Mouse (Mus musculus): ENCODE results near the gene Mbd3.

GRCm38 (mm10) chr10:80421208-80421607 is 21.9 kb upstream of the Mbd3 start:
- TF ChIP-seq POLR2A (IDR thresholded peaks at IDR 0.05; ENCODE audit: low read depth, low read length) (no peak), CTCF (IDR thresholded peaks at IDR 0.05; ENCODE audit: extremely low read depth, insufficient read length, insufficient replicate concordance, low read depth, low read length) (no peak)
